Mouse (Mus musculus) olfactory bulb, adult 2 months (tissue): Measurements from ENCODE around the gene Copa.

Experiments used
- CTCF ChIP-seq: fragments of 200-500 bp; IDR thresholded peaks from 2 replicates; pipeline ENCODE4 v1.5.1; 2012; ENCODE audit warnings: low read depth, mild to moderate bottlenecking, low read length, moderate library complexity; ENCODE audit not compliant: insufficient read depth
- POLR2A ChIP-seq: fragments of 200-500 bp; IDR thresholded peaks from 2 replicates; pipeline ENCODE4 v1.6.1; 2012; ENCODE audit warnings: mild to moderate bottlenecking, low read depth, low read length, moderate library complexity; ENCODE audit not compliant: insufficient read depth

DNA sequence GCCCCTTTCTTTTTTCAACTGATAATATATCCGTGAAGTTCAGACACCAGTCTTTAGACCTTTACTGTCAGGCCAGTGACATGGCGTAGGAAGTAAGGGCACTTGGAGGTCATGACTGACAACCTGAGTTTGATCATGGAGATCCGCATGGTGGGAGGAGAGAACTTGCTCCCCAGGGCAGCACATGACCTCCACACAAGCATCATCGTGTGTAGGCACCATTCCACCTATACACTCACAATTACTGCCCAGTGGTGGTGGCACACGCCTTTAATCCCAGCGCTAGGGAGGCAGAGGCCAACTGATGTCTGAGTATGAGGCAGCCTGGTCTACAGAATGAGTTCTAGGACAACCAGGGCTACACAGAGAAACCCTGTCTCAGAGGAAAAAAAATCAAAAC is 42.2 kb downstream of the Copa start:
- no peak for TF ChIP-seq CTCF
- no peak for TF ChIP-seq POLR2A
